Mouse (Mus musculus): ENCODE measurements around the gene Rbm10. TPM values are rescaled to one million over a fixed set of nuclear protein-coding genes. Genes with fewer than 3 reads are reported as not detected.

Rbm10 gene
- polyA plus RNA-seq, 1 experiment = 61.5 TPM

DNA sequence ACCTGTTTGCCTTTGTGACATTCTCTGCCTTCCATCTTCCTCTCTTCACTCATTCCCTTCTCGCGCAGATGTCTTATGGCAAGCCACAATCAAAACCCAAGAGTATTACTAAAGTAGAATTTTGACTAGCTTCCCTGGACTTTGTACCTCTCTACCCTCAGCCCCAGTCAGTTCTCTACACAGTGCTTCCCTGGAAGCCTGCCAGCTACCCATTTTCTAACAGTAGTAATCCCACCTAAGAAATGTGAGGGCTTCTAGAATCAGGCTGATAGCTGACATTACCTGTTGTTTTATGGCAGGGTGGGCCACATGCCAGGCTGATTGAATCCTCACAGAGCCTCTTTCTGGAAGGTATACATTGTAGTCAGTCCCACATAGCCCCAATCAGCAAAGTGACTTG, 20.8 kb downstream of the Rbm10 start:
- no peak for DNase-seq
- Histone ChIP-seq H3K4me1 (ENCODE audit: control insufficient read depth, insufficient read depth, low read length) (no peaks in the 10 kb centered on the region; the same call in 1 of the 2 replicates), H3K4me3 (replicated peaks; ENCODE audit: insufficient read depth, low read depth, low read length) (no peak overlapping the region), H3K27me3 (ENCODE audit: control insufficient read depth, insufficient read depth, low read length) (no peaks in the 10 kb centered on the region), H3K27ac (ENCODE audit: insufficient read depth, low read length) (no peak overlapping the region)
- no peak for TF ChIP-seq CTCF (IDR thresholded peaks at IDR 0.05; ENCODE audit: borderline replicate concordance, insufficient read depth, low read depth, low read length)
- TF ChIP-seq POLR2A (IDR thresholded peaks at IDR 0.05; ENCODE audit: borderline replicate concordance, insufficient read depth, low read length) = no peak
- WGBS = 94% methylated on average over 2 of the region's 2 CpGs

DNA sequence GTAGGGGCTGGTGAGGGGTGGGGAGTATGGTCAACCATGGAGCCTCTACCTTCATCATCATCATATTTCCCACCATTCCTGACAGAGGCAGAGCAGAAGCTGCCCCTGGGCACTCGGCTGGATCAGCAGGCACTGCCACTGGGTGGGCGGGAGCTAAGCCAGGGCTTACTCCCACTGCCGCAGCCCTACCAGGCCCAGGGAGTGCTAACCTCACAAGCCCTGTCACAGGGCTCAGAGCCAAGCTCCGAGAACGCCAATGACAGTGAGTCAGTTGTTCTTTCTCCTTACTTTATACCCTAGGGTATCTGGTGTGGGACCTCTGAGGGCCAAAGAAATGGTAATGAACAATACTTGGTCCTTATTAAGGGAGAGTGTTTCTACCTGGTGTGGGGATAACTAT, 27.5 kb downstream of the Rbm10 start:
- Histone ChIP-seq H3K27me3 (ENCODE audit: control insufficient read depth, insufficient read depth, low read length) (no peaks in the 10 kb centered on the region), H3K4me1 (ENCODE audit: control insufficient read depth, insufficient read depth, low read length) (no peaks in the 10 kb centered on the region), H3K27ac (ENCODE audit: insufficient read depth, low read length) (no peak overlapping the region), H3K4me3 (replicated peaks; ENCODE audit: insufficient read depth, low read depth, low read length) (no peak overlapping the region)
- WGBS = 48% methylated on average over 5 of the region's 5 CpGs
- no peak for DNase-seq
- no peak for TF ChIP-seq POLR2A (IDR thresholded peaks at IDR 0.05; ENCODE audit: borderline replicate concordance, insufficient read depth, low read length)

DNA sequence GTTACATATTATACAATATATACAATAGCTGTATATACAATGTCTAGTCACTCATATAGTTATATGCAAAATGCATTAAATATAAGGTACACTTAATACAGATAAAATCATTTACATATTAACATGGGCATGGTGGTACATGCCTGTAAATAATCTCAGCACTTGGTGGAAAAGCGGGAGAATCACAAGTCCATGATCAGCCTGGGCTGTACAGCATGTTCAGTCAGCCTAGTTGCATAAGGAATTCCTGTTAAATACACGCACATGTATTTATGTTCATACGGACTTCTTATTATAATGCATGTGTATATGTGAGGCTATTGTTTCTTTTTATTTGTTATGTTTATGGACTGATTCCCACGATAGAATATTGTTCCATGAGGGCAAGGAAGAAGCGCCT, 40.3 kb downstream of the Rbm10 start:
- TF ChIP-seq CTCF (IDR thresholded peaks at IDR 0.05; ENCODE audit: borderline replicate concordance, insufficient read depth, low read depth, low read length) = no peak
- no peak for TF ChIP-seq POLR2A (IDR thresholded peaks at IDR 0.05; ENCODE audit: borderline replicate concordance, insufficient read depth, low read length)
- Histone ChIP-seq H3K27ac (ENCODE audit: insufficient read depth, low read length) (no peak overlapping the region), H3K4me1 (ENCODE audit: control insufficient read depth, insufficient read depth, low read length) (no peaks in the 10 kb centered on the region), H3K27me3 (ENCODE audit: control insufficient read depth, insufficient read depth, low read length) (no peaks in the 10 kb centered on the region), H3K4me3 (replicated peaks; ENCODE audit: insufficient read depth, low read depth, low read length) (no peak overlapping the region)
- WGBS = 13% methylated on average over 5 of the region's 5 CpGs
- no peak for DNase-seq

DNA sequence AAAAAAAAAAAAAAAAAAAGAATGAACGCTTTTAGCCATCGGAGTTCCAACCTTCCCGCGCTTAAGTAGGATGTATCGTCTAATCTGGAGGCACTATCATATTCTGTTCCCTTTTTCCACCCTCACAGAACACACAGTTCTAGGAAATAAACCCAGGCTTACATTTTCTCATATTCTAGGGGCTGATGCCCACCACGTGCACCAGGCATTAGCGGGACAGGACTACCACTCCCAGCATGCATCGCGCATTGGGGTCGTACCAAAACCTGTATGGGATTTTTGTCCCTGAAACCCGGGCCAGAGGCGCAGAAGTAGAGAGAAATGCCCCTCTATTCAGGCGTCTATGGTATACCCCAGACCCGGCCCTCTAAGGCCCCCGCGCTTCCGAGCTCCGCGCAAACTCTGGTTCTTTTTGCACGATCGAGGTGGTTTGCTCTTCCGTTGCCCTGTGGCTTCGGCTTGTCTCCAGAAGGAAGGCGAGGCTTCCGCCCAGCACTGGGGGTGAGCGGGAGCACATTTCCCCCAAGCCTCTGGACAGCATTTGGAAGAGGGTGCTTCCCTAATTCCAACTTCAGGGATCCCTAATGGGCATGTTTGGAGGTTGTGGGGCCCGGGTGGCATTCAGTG, 40.8 kb downstream of the Rbm10 start, which contains the start of gene Uba1:
Gene Uba1 (plus strand): TSS at position 301 of the 627 bp plus-strand sequence.
- peak within 1 kb of the TSS; percentile 93 for H3K4me3 ChIP-seq (replicated peaks; ENCODE audit: insufficient read depth, low read depth, low read length)
- 9% methylated on average over 27 of the region's 27 CpGs for WGBS
- no peaks in the 10 kb centered on the region for H3K27me3 ChIP-seq (ENCODE audit: control insufficient read depth, insufficient read depth, low read length)
- TF ChIP-seq POLR2A (IDR thresholded peaks at IDR 0.05; ENCODE audit: borderline replicate concordance, insufficient read depth, low read length) = 0 out of 2 replicates have a peak, but pooled peaks have one; percentile 15
- TF ChIP-seq CTCF (IDR thresholded peaks at IDR 0.05; ENCODE audit: borderline replicate concordance, insufficient read depth, low read depth, low read length) = no peak
- H3K27ac ChIP-seq (ENCODE audit: insufficient read depth, low read length) = no peak within 1 kb of the TSS
- DNase-seq = peak; percentile 79 to 86
- H3K4me1 ChIP-seq (ENCODE audit: control insufficient read depth, insufficient read depth, low read length) = no peaks in the 10 kb centered on the region

DNA sequence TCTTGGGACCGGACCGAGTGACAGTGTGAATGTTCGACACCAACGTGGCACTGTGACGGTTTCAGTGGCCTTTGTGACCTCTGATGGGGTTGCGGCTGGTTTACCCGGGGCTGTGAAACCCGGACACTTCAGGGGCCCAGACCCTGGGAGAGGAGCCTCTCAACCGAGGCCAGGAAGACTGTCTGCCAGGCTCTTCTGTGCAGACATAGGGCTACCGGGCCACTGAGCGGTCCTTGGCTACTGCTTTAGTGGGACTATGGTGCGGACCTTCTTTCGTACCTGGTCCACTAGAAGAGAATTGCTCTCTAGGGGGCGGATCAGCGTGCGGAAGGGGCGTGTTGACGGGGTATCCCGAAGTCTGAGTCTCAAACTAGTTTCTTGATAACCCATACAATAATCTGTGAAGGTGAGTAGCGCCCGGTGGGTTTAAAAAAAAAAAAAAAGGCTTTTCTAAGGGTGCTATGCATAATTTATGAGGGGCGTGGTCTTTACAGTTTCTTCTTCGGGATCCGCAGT, 41.6 kb downstream of the Rbm10 start:
- no peak for TF ChIP-seq POLR2A (IDR thresholded peaks at IDR 0.05; ENCODE audit: borderline replicate concordance, insufficient read depth, low read length)
- no peak for TF ChIP-seq CTCF (IDR thresholded peaks at IDR 0.05; ENCODE audit: borderline replicate concordance, insufficient read depth, low read depth, low read length)
- Histone ChIP-seq H3K4me3 (replicated peaks; ENCODE audit: insufficient read depth, low read depth, low read length) (peak overlapping the region; percentile 93), H3K27ac (ENCODE audit: insufficient read depth, low read length) (no peak overlapping the region), H3K4me1 (ENCODE audit: control insufficient read depth, insufficient read depth, low read length) (no peaks in the 10 kb centered on the region), H3K27me3 (ENCODE audit: control insufficient read depth, insufficient read depth, low read length) (no peaks in the 10 kb centered on the region)
- WGBS = 5% methylated on average over 24 of the region's 24 CpGs
- no peak for DNase-seq

DNA sequence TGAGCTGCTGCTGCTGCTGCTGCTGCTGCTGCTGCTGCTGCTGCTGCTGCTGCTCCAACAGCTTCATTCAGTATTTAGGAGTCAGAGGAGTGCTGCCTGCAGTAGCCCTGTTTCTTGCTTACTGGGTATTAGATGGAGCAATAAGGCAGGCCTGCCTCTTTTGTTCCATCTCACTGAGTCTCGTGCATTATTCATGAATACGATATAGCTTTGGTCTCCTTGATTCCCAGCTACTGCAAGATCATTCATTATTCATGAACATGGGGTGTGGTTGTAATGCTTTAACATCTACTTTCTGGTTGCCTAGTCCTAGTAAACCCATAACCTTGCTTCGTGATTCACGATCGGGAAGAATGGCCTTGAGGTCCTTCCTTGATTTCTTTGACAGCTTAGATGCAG, 45.0 kb downstream of the Rbm10 start:
- DNase-seq = no peak
- 17% methylated on average over 5 of the region's 5 CpGs for WGBS

DNA sequence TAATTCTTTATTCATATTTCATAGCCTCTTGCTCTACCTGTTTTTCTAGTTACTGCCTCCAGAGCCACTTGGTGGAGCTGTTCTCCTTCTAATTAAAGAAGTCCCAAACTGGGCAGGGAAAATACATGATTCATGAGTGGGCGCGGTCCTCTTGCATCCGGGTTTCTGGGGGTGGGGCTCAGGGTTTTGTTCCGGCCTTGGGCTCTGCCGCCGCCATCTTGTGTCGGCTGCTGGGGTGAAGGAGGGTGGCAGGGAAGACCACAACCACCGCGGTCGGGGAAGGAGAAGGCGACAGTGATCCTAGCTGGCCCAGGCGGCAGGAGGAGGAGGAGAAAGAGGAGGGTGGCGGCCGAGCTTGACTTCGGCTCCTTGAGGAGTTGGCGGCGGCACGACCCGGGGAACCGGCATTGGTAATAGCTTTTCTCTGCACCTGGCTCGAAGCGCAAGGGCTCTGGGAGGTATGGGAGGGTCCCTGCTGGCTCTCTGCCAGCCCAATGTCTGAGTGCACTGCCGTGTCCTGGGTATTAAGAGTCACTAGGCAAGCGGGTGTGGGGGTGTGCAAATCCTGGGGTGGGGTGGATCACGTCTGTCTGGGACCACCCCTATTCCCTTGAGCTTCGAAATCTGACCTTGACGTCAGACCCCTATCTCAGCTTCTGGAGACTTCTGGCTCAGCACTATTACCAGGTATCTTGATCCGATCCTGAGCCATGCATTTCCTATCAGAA, 45.6 kb downstream of the Rbm10 start:
- TF ChIP-seq POLR2A (IDR thresholded peaks at IDR 0.05; ENCODE audit: borderline replicate concordance, insufficient read depth, low read length) (peak; percentile 68), CTCF (IDR thresholded peaks at IDR 0.05; ENCODE audit: borderline replicate concordance, insufficient read depth, low read depth, low read length) (peak; percentile 44; the same call in 1 of the 2 replicates)
- no peaks in the 10 kb centered on the region for H3K4me1 ChIP-seq (ENCODE audit: control insufficient read depth, insufficient read depth, low read length)
- peak overlapping the region; percentile 87 for H3K4me3 ChIP-seq (replicated peaks; ENCODE audit: insufficient read depth, low read depth, low read length)
- no peaks in the 10 kb centered on the region for H3K27me3 ChIP-seq (ENCODE audit: control insufficient read depth, insufficient read depth, low read length)
- peak overlapping the region; percentile 81 for H3K27ac ChIP-seq (ENCODE audit: insufficient read depth, low read length)
- DNase-seq = peak; percentile 83 to 89
- WGBS = 9% methylated on average over 28 of the region's 28 CpGs

More for the DNA sequence above, 45.0 kb downstream of the Rbm10 start:
- no peak overlapping the region for H3K4me3 ChIP-seq (replicated peaks; ENCODE audit: insufficient read depth, low read depth, low read length)
- TF ChIP-seq POLR2A (IDR thresholded peaks at IDR 0.05; ENCODE audit: borderline replicate concordance, insufficient read depth, low read length) (no peak), CTCF (IDR thresholded peaks at IDR 0.05; ENCODE audit: borderline replicate concordance, insufficient read depth, low read depth, low read length) (no peak)
- no peaks in the 10 kb centered on the region for H3K27me3 ChIP-seq (ENCODE audit: control insufficient read depth, insufficient read depth, low read length)
- H3K4me1 ChIP-seq (ENCODE audit: control insufficient read depth, insufficient read depth, low read length) = no peaks in the 10 kb centered on the region
- H3K27ac ChIP-seq (ENCODE audit: insufficient read depth, low read length) = no peak overlapping the region

DNA sequence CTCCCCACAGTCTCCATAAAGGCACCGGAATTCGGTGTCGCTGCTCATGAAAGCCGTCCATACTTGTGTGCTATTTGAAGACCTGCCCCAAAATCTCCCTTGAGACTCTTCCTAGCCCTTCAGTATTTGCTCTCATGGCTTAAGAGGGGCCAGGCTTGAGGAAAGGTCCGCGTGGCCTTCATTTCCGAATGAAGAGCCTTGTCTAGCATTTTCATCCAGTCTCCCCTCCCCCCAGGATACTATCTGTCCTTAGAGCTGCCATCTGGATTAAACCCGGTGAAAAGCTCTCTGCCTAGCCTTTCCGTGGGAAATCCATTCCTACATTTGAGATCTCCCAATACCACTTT, 46.1 kb downstream of the Rbm10 start:
- Histone ChIP-seq H3K4me3 (replicated peaks; ENCODE audit: insufficient read depth, low read depth, low read length) (peak overlapping the region; percentile 87), H3K27ac (ENCODE audit: insufficient read depth, low read length) (peak overlapping the region; percentile 81), H3K27me3 (ENCODE audit: control insufficient read depth, insufficient read depth, low read length) (no peaks in the 10 kb centered on the region), H3K4me1 (ENCODE audit: control insufficient read depth, insufficient read depth, low read length) (no peaks in the 10 kb centered on the region)
- WGBS = 8% methylated on average over 9 of the region's 9 CpGs
- peak in 1 of 2 experiments; percentile 29 for DNase-seq
- TF ChIP-seq CTCF (IDR thresholded peaks at IDR 0.05; ENCODE audit: borderline replicate concordance, insufficient read depth, low read depth, low read length) = no peak
- no peak for TF ChIP-seq POLR2A (IDR thresholded peaks at IDR 0.05; ENCODE audit: borderline replicate concordance, insufficient read depth, low read length)
